Mouse (Mus musculus): ENCODE results near the gene Tbx3. TPM values are rescaled to one million over a fixed set of nuclear protein-coding genes. Genes with fewer than 3 reads are reported as not detected.

Tbx3 gene
- polyA plus RNA-seq, 1 experiment from 2014 or later = 1.3 TPM

- Histone ChIP-seq H3K27me3 (ENCODE audit: control insufficient read depth, insufficient read depth, low read length) (peaks cover 30% of the 10 kb centered on the region), H3K4me3 (ENCODE audit: low read depth, low read length) (no peak overlapping the region), H3K9me3 (ENCODE audit: control insufficient read depth, low read length) (no peaks in the 10 kb centered on the region), H3K36me3 (ENCODE audit: control insufficient read depth, insufficient read depth, low read length) (no peaks in the 10 kb centered on the region), H3K4me2 (no peak overlapping the region), H3K9ac (ENCODE audit: low read length) (no peak overlapping the region), H3K4me1 (ENCODE audit: control insufficient read depth, insufficient read depth, low read length) (no peaks in the 10 kb centered on the region), H3K27ac (ENCODE audit: low read depth, low read length) (no peak overlapping the region)
- peak; percentile 33 for DNase-seq (ENCODE audit: low spot score, missing footprints)
- 59% methylated on average over 7 of the region's 7 CpGs for WGBS
- ATAC-seq (ENCODE audit: low FRiP score) = no peak
Measured at GRCm38 (mm10) chr5:119704900-119705299, 34.4 kb downstream of the Tbx3 start.

DNA sequence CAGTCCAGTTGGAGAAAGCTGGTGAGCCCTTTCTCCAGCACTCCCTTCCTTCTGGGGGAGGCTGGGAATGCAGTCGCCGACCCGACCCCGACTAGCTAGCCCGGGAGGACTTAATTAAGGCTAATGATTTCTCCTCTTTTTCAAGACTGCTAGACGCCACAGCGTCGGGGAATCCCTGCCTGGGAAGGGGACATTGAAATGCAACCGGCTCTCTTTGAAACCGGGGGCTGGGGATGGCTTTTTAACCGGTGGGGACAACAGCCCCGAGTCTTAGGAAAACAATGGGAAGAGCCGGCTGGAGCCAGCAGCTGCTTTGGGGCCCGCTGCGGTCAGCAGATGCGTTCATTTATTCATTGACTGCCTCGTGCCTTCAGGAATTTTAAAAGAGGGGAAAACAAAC is 36.0 kb downstream of the Tbx3 start:
- 1% methylated on average over 17 of the region's 17 CpGs for WGBS
- Histone ChIP-seq H3K4me3 (ENCODE audit: low read depth, low read length) (no peak overlapping the region), H3K9ac (ENCODE audit: low read length) (peak overlapping the region; percentile 31; the same call in 1 of the 2 replicates), H3K27ac (ENCODE audit: low read depth, low read length) (no peak overlapping the region), H3K4me2 (peak overlapping the region; percentile 40), H3K4me1 (ENCODE audit: control insufficient read depth, insufficient read depth, low read length) (no peaks in the 10 kb centered on the region), H3K9me3 (ENCODE audit: control insufficient read depth, low read length) (peaks cover 2% of the 10 kb centered on the region; the same call in 1 of the 2 replicates), H3K27me3 (ENCODE audit: control insufficient read depth, insufficient read depth, low read length) (peaks cover 42% of the 10 kb centered on the region), H3K36me3 (ENCODE audit: control insufficient read depth, insufficient read depth, low read length) (no peaks in the 10 kb centered on the region)
- DNase-seq (ENCODE audit: low spot score, missing footprints) (peak; percentile 93), ATAC-seq (ENCODE audit: low FRiP score) (no peak)

DNA sequence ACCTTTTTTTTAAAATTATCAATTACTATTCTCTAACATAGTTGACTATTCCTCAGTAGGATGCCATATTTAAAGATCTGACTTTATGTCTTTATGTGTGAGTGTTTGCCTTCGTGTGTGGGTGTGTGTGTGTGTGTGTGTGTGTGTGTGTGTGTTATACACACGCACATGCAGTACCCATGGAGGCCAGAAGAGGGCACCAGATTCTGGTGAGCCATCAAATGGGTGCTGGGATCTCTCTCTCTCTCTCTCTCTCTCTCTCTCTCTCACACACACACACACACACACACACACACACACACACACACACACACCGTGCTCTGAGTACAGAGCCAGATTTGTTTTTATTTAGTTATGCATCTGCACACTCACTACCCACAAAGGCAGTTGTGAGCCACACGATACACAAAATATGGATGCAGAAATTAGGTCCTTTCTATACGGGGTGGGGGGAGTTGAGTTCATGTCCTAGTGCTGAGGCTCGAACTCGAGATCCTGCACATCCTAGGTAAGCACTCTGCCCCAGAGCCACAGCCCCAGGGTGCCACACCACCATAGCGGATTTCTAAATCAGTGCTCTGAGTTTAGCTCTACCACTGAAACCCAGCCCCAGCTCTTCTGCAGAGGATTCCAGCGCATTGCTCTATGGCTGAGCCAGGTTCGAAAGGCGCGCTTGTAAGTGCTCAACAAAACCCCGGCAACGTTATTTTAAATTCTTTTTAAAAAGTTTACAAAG is 38.5 kb downstream of the Tbx3 start:
- DNase-seq (ENCODE audit: low spot score, missing footprints) (peak; percentile 77), ATAC-seq (ENCODE audit: low FRiP score) (no peak)
- Histone ChIP-seq H3K9ac (ENCODE audit: low read length) (no peak overlapping the region), H3K36me3 (ENCODE audit: control insufficient read depth, insufficient read depth, low read length) (no peaks in the 10 kb centered on the region), H3K27ac (ENCODE audit: low read depth, low read length) (no peak overlapping the region), H3K27me3 (ENCODE audit: control insufficient read depth, insufficient read depth, low read length) (peaks cover 50% of the 10 kb centered on the region), H3K4me1 (ENCODE audit: control insufficient read depth, insufficient read depth, low read length) (no peaks in the 10 kb centered on the region), H3K9me3 (ENCODE audit: control insufficient read depth, low read length) (peaks cover 3% of the 10 kb centered on the region; the same call in 1 of the 2 replicates), H3K4me2 (no peak overlapping the region), H3K4me3 (ENCODE audit: low read depth, low read length) (no peak overlapping the region)
- WGBS = 79% methylated on average over 14 of the region's 14 CpGs

DNA sequence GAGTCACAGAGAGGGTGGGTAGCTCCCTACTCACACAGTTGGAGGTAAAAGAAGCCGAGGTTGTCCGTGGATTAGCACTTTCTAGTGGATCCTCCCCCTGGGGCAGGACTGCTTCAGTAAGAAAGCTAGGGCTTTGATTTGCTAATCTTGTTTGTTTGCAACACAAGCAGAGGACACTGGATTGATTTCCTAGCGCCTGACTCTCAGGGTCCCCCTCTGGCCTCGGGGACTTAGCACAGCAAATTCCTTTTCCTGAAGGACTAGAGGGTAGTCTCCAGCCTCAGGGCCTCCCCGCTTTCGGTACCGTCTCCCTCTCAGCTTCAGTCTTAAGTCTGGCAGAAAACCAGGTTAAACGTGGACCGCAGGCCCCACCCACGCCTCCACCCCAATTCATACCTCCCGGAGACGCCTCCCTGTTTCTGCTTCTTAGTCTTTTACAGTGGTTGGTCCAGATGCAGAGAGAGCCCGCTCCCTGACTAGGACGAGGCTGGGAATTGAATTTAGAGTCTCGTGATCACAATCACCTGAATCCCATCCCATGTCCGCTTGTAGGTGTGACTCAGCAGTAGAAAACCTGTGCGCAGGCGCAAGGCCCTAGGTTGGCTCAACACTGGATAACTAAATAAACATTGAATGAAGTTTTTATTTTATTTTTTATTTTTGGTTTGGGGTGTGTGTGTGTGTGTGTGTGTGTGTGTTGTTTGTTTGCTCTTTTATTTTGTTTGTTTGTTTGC is 39.5 kb downstream of the Tbx3 start:
- ATAC-seq (ENCODE audit: low FRiP score) = no peak
- Histone ChIP-seq H3K27me3 (ENCODE audit: control insufficient read depth, insufficient read depth, low read length) (peaks cover 50% of the 10 kb centered on the region), H3K4me1 (ENCODE audit: control insufficient read depth, insufficient read depth, low read length) (no peaks in the 10 kb centered on the region), H3K9me3 (ENCODE audit: control insufficient read depth, low read length) (peaks cover 3% of the 10 kb centered on the region; the same call in 1 of the 2 replicates), H3K4me2 (no peak overlapping the region), H3K4me3 (ENCODE audit: low read depth, low read length) (no peak overlapping the region), H3K9ac (ENCODE audit: low read length) (no peak overlapping the region), H3K27ac (ENCODE audit: low read depth, low read length) (no peak overlapping the region), H3K36me3 (ENCODE audit: control insufficient read depth, insufficient read depth, low read length) (no peaks in the 10 kb centered on the region)
- 7% methylated on average over 18 of the region's 18 CpGs for WGBS
- DNase-seq (ENCODE audit: low spot score, missing footprints) = peak; percentile 86

GRCm38 (mm10) chr5:119710756-119711155 is 40.3 kb downstream of the Tbx3 start:
- WGBS = 6% methylated on average over 7 of the region's 7 CpGs

DNA sequence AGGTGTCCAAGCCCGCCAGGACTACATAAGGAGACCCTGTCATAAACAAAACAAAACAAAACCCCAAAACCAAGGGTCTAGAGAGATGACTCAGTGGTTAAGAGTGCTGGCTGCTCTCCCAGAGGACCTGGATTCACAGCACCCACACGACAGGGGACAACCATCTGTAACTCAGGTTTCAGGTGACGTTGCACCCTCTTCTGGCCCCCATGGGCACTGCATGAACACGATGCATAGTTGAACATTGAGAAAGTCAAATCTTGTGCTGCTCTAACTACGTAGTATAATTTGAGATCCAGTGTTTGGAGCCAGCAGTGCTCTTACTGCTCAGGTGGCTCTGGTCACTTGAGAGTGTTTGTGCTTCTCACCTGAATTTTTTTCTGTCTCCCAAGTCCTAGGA is 41.2 kb downstream of the Tbx3 start:
- ATAC-seq (ENCODE audit: low FRiP score) (no peak), DNase-seq (ENCODE audit: low spot score, missing footprints) (peak; percentile 35)
- H3K27me3 ChIP-seq (ENCODE audit: control insufficient read depth, insufficient read depth, low read length) = peaks cover 47% of the 10 kb centered on the region
- H3K27ac ChIP-seq (ENCODE audit: low read depth, low read length) = no peak overlapping the region
- H3K4me2 ChIP-seq = no peak overlapping the region
- H3K9ac ChIP-seq (ENCODE audit: low read length) = no peak overlapping the region
- H3K4me1 ChIP-seq (ENCODE audit: control insufficient read depth, insufficient read depth, low read length) = no peaks in the 10 kb centered on the region
- no peak overlapping the region for H3K4me3 ChIP-seq (ENCODE audit: low read depth, low read length)
- peaks cover 3% of the 10 kb centered on the region; the same call in 1 of the 2 replicates for H3K9me3 ChIP-seq (ENCODE audit: control insufficient read depth, low read length)
- 82% methylated on average over 5 of the region's 5 CpGs for WGBS
- no peaks in the 10 kb centered on the region for H3K36me3 ChIP-seq (ENCODE audit: control insufficient read depth, insufficient read depth, low read length)

More at GRCm38 (mm10) chr5:119710756-119711155, 40.3 kb downstream of the Tbx3 start:
- Histone ChIP-seq H3K4me3 (ENCODE audit: low read depth, low read length) (no peak overlapping the region), H3K36me3 (ENCODE audit: control insufficient read depth, insufficient read depth, low read length) (no peaks in the 10 kb centered on the region), H3K27me3 (ENCODE audit: control insufficient read depth, insufficient read depth, low read length) (peaks cover 49% of the 10 kb centered on the region), H3K4me1 (ENCODE audit: control insufficient read depth, insufficient read depth, low read length) (no peaks in the 10 kb centered on the region), H3K9me3 (ENCODE audit: control insufficient read depth, low read length) (peaks cover 3% of the 10 kb centered on the region; the same call in 1 of the 2 replicates), H3K9ac (ENCODE audit: low read length) (no peak overlapping the region), H3K4me2 (no peak overlapping the region), H3K27ac (ENCODE audit: low read depth, low read length) (no peak overlapping the region)
- DNase-seq (ENCODE audit: low spot score, missing footprints) (peak; percentile 85), ATAC-seq (ENCODE audit: low FRiP score) (no peak)

DNA sequence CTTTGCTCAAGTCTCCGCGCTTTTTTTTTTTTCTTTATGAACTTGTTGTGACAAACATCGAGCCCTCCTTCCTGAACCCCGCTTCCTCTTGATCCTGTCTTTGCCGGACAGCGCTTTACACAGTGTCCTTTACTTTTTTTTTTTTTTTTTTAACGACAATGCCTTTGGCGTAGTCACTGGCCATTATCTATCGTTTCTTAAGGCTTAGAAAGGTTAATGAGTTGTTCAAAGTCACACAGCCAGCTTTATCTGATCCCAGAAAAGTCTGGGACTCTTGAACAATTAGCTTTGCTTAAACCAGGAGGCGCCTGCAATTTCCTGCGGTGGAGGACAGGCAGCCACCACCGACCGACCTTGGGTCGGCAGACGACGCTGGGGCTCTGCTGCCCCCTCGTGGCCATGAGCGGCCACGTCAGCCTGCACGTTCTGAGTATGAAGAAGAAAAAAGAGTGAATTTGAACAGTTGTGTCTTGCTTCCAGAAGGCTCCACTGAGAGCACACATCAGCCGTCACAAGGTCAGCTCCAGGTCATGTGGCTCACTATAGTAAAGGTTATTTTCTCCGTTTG is 42.3 kb downstream of the Tbx3 start:
- H3K4me3 ChIP-seq (ENCODE audit: low read depth, low read length) = no peak overlapping the region
- H3K27ac ChIP-seq (ENCODE audit: low read depth, low read length) = no peak overlapping the region
- H3K9me3 ChIP-seq (ENCODE audit: control insufficient read depth, low read length) = peaks cover 3% of the 10 kb centered on the region; the same call in 1 of the 2 replicates
- H3K9ac ChIP-seq (ENCODE audit: low read length) = no peak overlapping the region
- H3K4me2 ChIP-seq = no peak overlapping the region
- no peaks in the 10 kb centered on the region for H3K4me1 ChIP-seq (ENCODE audit: control insufficient read depth, insufficient read depth, low read length)
- DNase-seq (ENCODE audit: low spot score, missing footprints) (peak; percentile 99), ATAC-seq (ENCODE audit: low FRiP score) (no peak)
- H3K36me3 ChIP-seq (ENCODE audit: control insufficient read depth, insufficient read depth, low read length) = no peaks in the 10 kb centered on the region
- peaks cover 37% of the 10 kb centered on the region for H3K27me3 ChIP-seq (ENCODE audit: control insufficient read depth, insufficient read depth, low read length)
- WGBS = 10% methylated on average over 22 of the region's 22 CpGs

DNA sequence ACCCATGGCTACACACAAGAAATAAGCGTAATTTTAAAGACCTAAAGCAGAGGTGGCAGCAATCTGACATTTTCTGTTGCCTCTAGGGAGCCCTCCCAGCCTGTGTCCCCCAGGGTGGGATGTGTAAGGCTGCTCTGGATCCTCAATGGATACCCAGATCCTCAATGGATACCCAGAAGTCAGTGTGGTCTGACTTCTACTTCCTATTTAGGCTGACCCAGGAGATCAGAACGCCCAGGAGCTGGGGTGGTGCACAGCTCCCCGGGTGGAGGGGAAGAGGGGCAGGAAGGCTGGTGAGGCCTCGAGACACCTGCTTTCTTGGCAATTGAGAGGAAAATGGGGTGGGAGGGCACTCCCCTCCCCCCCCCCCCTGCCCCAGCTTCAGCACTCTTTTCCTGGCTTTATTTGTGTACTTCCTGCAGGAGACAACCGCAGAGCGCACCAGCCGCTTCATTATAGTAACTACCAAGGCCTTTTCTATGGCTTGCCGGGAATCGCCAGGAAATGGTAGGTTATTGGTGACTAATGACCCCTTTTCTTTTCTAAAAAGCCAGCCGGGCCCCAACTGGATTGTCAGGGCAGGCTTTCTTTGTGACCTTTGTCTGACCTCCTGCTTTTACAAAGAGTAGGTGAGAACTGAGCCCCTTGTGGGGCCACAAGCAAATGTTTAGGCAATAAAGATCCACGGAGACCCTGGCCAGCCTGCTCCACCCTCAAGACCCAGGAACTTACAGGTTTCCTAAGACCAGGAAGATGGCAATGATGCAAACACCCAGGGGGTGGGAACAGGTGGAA is 50.2 kb downstream of the Tbx3 start:
- no peaks in the 10 kb centered on the region for H3K9me3 ChIP-seq (ENCODE audit: control insufficient read depth, low read length)
- H3K36me3 ChIP-seq (ENCODE audit: control insufficient read depth, insufficient read depth, low read length) = no peaks in the 10 kb centered on the region
- H3K4me1 ChIP-seq (ENCODE audit: control insufficient read depth, insufficient read depth, low read length) = no peaks in the 10 kb centered on the region
- WGBS = 42% methylated on average over 11 of the region's 11 CpGs
- ATAC-seq (ENCODE audit: low FRiP score) (no peak), DNase-seq (ENCODE audit: low spot score, missing footprints) (no peak)
- H3K27me3 ChIP-seq (ENCODE audit: control insufficient read depth, insufficient read depth, low read length) = no peaks in the 10 kb centered on the region
- H3K27ac ChIP-seq (ENCODE audit: low read depth, low read length) = no peak overlapping the region
- H3K4me3 ChIP-seq (ENCODE audit: low read depth, low read length) = no peak overlapping the region
- no peak overlapping the region for H3K4me2 ChIP-seq
- no peak overlapping the region for H3K9ac ChIP-seq (ENCODE audit: low read length)
